Mouse (Mus musculus): Measurements from ENCODE around the gene Lrrc25.

GRCm38 (mm10) chr8:70646775-70647174, 30.8 kb downstream of the Lrrc25 start:
- TF ChIP-seq CTCF (IDR thresholded peaks at IDR 0.05; ENCODE audit: low read depth) (no peak), EP300 (IDR thresholded peaks at IDR 0.05; ENCODE audit: low read depth) (no peak)
